Mouse (Mus musculus) embryonic facial prominence, embryonic 14.5 days (tissue): ENCODE measurements at regions not wholly inside any gene's neighbourhood (a gene's known extent, or its start where the extent isn't known, plus 50 kb on each side); places are given as distances from the start of the nearest gene placed in this dataset.

Experiments used
- ATAC-seq: fragments of 200-750 bp; cut with Nextera tagmentation; 2 replicates; pipeline ENCODE4 v1.8.0; 2017; ENCODE audit warnings: low read depth, moderate number of reproducible peaks, moderate TSS enrichment
- DNase-seq: peaks from one replicate; pipeline ENCODE4 v3.0.0-alpha.2; 2015; ENCODE audit warnings: low spot score
- H3K27ac ChIP-seq: fragments of 300-500 bp; sonication (generic); replicated peaks from 2 replicates; pipeline ENCODE4 v1.5.1; 2014; ENCODE audit warnings: low read depth, mild to moderate bottlenecking, low read length, moderate library complexity
- H3K27me3 ChIP-seq: fragments of 300-500 bp; sonication (generic); replicated peaks from 2 replicates; pipeline ENCODE4 v1.6.1; 2014; ENCODE audit warnings: low read length; ENCODE audit not compliant: control insufficient read depth, insufficient read depth
- H3K36me3 ChIP-seq: fragments of 300-500 bp; sonication (generic); 2 replicates; pipeline ENCODE4 v1.6.1; 2014; ENCODE audit warnings: low read length, mixed read lengths; ENCODE audit not compliant: control insufficient read depth, insufficient read depth
- H3K4me1 ChIP-seq: fragments of 300-500 bp; sonication (generic); 2 replicates; pipeline ENCODE4 v1.6.1; 2014; ENCODE audit warnings: antibody characterized with exemption, low read length; ENCODE audit not compliant: control insufficient read depth, insufficient read depth
- H3K4me2 ChIP-seq: fragments of 300-500 bp; sonication (generic); 2 replicates; pipeline ENCODE4 v1.6.1; 2014; ENCODE audit warnings: low read depth, mild to moderate bottlenecking, low read length, moderate library complexity, mixed read lengths
- H3K4me3 ChIP-seq: fragments of 300-500 bp; sonication (generic); 2 replicates; pipeline ENCODE4 v1.5.1; 2014; ENCODE audit warnings: low read depth, mild to moderate bottlenecking, low read length
- H3K9ac ChIP-seq: fragments of 300-500 bp; sonication (generic); 2 replicates; pipeline ENCODE4 v1.6.1; 2014; ENCODE audit warnings: low read depth, mild to moderate bottlenecking, low read length, moderate library complexity, mixed read lengths
- H3K9me3 ChIP-seq: fragments of 300-500 bp; sonication (generic); 2 replicates; pipeline ENCODE4 v1.6.1; 2016; ENCODE audit warnings: low read length; ENCODE audit not compliant: control insufficient read depth
- WGBS: fragments of 180-500 bp; shearing (Covaris S2); extraction: QIAGEN DNeasy Blood & Tissue Kit; methylation state at CpG from one replicate; pipeline ENCODE4 v1.1.7; 2014; 5-methylcytosine and 5-hydroxymethylcytosine counted together

DNA sequence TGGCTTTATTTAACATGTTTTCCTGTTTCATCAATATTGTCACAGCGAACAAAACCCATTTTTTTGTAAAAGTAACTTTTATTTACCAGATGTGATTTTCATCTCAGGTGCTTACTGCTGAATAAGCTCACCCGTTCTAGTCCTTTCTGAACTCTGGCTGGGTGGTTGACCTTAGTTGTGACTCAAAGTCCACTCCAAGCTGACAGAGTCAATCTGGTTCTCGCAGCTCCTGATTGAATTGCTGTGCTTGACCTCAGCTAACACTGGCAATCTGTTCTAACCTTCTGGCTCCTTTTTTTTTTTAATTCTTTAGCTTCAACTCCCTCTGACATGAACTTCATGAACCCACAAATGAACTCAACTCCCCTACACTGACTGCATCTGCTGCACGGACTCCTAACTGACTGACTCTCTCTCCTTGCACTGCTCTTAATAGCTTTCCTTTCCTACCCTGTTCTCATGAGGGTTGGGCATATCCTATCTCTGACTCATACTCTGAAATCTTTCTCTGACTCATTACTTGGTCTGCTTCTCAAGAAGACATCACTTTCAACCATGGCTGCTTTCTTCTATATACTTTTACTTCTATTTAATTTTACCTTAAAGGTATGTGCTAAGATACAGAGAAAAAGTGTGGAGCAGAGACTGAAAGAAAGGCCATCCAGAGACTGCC lies 65.4 kb upstream of the Tacr3 start:
- WGBS, result 74% methylated on average over 4 of the region's 4 CpGs

More for the DNA sequence above, 65.4 kb upstream of the Tacr3 start:
- H3K4me3 ChIP-seq, result no peak overlapping the region
- H3K27ac ChIP-seq, result no peak overlapping the region
- no peaks in the 10 kb centered on the region for H3K9me3 ChIP-seq
- no peaks in the 10 kb centered on the region for H3K27me3 ChIP-seq
- H3K9ac ChIP-seq, result no peak overlapping the region
- DNase-seq (no peak), ATAC-seq (no peak)
- H3K36me3 ChIP-seq, result no peaks in the 10 kb centered on the region
- H3K4me2 ChIP-seq, result no peak overlapping the region
- H3K4me1 ChIP-seq, result no peaks in the 10 kb centered on the region
